Mouse (Mus musculus) cerebellum, adult 9-11 months (tissue): ENCODE measurements at regions not wholly inside any gene's neighbourhood (a gene's known extent, or its start where the extent isn't known, plus 50 kb on each side); places are given as distances from the start of the nearest gene placed in this dataset.

Source experiments
- DNase-seq: peaks from one replicate; pipeline ENCODE4 v3.0.0; 2022

DNA sequence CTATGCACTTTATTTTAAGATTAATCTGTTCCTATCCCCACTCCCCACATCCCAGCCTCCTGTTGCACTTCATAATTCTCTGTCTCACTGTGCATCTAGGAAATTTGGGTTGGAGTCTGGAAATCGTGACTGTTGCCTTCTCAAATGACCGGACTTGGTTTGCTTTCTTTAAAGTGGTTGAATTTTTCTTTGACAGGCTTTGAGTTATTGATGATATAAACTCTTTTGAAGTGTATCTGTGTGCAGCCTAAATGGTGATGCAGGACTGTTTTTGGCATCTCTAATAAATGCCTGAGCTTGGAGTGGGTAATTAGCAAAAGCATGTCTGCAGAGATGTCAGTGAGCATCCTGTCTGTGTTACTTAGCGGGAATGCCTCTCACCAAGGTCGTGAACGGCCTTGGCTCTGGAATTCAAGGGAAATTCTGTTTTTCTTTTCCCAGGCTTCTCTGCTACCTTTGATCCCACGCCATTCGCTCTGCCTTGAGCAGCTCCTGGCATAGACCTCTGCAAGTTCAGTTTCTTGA lies 292.8 kb upstream of the Igfbp3 start:
- DNase-seq, result no peak

DNA sequence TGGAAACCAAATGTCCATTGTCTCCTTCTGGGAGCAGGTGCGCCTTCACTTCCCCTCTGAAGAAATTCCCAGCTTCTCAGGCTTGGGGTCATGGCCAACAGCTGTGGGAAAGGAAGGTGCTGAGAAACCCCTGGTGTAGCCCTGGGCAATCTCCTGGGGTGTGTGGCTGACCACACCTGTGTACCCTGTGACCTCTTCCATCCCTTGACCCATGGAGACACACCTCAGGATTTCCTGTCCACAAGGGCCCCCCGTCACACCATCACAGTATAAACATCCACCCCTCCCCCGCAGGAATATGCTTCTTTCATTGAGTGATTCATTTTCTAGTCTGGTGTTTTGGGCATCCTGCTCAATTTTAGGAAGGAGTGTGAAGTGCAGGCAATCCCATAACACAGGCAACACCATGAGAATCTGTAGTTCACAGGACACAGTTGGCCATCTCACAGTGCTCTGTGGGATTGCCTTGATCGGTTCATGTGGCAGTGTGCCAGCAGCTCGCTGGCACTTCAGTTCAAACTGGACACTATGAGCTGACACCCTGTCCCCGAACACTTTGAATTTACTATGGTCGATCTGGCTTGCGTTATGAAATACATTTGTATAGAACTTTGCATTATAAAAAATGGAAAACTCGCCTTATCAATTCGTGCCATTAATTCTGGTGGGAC lies 291.1 kb upstream of the Igfbp3 start:
- DNase-seq, result no peak

DNA sequence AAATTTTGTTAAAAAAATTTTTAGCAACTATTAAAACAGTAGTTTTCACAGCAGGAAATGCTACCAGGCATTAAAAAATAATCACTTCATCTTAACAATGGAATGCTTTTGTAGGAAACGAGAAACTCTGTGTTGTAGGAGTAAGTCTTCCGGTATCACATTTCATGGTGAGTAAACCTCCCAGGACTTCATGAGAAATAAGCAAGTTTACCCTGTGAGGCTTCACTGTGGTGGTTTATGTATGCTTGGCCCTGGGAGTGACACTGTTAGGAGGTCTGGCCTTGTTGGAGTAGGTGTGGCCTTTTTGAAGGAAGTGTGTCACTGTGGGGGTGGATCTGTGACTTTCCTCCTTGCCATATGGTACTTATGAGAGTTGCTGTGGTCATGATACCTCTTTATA lies 289.0 kb upstream of the Igfbp3 start:
- no peak for DNase-seq

DNA sequence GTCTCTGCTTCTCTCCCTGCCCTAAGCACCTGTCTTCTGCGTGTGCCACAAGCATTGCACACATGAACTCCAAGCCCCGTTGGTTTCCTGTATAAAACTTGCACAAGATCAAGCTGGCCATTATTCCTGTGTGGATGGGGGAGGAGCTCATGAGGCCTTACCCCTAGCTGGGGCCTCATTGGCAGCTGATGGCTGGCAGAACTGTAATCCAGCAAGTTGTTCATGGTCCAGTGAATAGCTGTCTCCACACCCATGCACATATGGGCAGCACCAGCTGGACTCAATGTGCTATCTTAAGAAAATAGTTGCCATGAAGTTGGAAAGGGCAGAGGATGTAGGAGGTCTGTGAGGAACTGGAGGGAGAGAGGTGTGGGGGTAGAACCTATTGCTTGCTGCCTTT lies 288.3 kb upstream of the Igfbp3 start:
- no peak for DNase-seq

DNA sequence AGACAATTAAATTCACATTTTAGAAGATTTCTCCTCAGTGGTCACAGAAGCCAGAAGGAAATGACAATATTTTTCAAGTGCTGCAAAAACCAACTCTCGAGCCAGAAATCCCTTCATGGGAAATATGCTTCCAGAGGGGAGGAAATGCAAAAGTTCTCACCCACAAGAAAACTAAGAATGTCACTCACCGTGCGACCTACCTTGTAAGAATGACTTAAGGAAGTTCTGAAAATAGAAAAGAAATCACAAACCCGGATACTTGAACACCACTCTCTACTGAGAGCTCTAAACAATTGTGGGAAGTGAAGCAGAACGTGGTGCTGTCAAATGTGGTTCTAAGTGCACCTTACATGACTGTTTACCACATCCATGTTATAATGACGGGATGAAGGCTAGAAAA lies 284.1 kb upstream of the Igfbp3 start:
- no peak for DNase-seq

DNA sequence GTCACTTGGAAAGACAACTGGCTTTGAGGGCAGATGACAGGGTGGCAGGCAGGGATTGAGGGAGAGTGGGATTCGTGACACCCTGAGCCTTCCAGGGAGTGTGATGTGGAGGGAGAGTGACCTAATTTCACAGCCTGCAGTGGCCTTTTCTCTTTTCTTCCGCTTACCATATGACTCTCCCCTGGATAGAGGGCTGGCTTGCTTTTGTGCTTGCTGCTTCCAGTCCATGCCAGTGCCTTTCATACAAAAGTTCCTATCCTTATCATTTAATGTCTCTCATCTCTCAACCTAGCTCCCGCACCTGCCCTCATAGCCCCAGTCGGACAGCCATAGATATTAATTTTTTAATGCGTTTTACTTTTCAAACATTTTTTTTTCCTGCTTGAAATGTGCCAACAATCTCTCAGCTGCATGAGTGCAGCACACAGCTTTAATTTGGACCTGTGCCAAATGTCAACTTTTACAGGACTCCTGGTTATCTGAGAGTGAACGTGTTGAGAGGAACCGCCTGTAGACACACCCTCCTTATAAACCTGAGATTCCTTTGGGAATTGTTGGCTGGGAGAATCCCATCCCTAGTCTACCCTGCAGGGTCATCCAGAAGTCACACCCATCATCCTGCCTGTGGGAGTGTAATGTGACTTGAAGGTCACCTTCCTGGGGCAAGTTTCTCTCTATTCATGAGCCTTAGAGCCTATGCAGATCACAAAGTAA lies 260.3 kb upstream of the Igfbp3 start:
- no peak for DNase-seq

DNA sequence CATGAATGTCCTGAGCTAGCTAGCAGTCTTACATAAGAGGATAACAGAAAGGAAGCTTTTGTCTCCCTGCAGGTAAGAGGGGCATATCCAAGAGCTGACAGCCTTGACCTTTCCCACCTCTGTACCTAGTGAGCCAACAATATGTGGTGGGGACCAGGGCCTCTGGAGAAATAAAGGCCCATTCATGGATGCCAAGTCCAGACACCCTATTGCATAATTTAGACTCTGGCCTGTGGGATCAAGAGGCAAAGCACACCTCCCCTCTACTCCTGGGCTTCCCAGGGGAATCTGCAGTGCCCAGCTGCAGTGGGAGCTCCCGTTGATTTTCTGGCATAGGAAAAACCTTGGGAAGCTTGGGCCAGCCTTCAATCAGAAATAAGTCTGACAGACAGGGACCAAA lies 251.8 kb upstream of the Igfbp3 start:
- DNase-seq, result peak; percentile 5

DNA sequence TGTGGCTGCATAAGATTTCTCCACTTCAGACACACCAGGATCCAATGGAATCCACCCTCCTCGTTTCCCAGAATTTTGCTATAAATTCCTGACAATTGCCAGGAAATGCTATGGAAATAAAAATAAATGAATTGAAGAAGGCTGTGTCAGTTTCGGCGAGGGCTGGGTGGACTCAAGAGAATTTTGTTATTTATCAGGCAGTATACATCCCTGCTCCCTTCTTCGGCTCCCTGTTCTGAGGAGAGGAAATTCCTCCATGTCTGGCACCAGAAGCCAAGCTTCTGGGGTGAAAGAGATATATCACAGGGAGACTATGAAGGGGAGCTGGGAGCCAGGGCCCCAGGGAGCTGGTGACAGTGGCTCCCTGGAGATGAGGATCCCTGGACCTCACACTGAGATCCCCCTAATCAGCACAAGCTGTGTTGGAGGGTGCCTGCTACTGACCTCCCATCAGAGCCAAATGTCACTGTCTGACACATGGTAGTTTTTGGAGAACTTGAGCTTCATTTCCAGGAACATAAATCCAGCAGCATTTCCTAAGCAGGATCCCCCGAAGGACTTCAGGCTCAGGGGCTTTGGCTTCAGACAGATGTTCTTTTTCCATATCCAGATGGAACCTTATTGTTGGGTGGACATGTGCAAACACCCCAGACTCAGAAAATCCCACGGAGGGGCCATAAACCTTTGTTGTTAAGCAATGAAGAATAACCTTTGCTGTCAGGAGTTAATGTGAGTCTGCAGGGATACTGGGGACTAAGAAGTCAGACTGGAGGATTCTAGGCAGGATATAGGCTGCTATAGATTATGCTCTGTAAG lies 248.4 kb upstream of the Igfbp3 start:
- DNase-seq, result no peak

DNA sequence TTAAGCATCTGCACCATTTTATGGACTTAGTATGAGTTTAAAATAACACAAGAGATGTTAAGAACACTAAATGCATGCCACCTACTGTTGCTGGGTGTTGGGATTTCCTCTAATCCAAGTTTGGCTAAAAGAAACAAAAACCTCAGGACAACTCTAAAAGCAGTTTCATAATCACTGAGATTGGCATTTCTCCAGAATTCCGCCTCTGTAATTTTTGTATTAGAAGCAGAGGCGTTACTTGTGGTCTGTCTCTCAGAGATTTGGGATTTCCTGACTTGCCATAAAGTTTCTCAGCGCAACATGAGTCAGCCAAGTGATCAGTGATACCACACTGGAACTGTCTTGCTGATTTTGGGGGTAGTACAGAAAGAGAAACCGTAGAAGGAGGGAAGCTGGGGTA lies 238.0 kb upstream of the Igfbp3 start:
- no peak for DNase-seq

DNA sequence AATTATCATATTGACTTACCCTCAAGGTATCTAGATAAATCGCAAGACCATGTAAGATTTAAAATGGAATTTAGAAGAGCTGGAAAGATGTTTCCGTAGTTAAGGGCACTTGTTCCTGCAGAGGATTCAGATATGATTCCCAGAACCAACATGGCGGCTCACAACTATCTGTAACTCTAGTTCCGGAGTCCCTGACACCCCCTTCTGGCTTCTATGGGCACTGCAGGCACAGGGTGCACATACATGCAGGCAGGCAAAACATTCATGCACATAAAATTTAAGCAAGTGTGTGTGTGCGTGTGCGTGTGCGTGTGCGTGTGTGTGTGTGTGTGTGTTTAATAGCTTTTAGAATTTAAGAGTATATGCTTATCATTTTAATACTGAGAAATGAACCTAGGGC lies 230.8 kb upstream of the Igfbp3 start:
- no peak for DNase-seq

DNA sequence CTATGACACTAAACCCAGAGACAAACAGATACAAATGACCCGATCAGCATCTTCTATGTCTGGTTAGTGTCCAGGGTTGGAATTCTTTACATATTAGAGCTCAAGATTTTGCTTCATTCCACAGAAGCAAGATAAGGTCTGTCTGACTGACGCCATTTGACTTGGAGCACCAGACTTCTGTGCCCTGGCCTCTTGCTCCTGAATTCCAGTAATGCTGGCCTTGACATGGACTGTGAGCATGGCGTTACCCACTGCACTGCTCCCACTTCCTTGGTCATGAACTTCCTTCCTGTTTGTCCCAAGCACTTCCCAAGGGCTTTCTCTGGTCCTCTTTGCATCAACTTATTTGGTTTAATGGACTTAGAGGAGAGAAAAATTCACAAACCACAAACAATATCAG lies 225.6 kb upstream of the Igfbp3 start:
- no peak for DNase-seq

DNA sequence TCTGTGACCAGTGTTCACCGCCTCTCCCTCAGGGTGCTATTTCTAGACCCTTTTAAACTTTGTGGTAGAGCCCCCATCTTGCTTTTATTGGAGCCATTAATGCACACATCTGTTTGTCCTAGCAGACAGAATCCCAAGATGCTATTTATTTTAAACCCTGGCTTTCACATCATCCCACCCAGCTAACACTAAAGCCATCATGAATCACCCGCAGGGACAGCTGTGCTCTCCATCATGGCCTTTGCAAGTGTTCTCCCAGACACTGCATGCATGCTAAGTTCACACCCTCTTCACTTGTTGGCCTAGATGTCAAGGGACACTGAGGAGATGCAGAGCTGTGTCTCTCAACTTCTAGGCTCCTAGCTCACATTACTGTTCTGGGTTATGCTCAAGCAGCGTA lies 220.9 kb upstream of the Igfbp3 start:
- no peak for DNase-seq

DNA sequence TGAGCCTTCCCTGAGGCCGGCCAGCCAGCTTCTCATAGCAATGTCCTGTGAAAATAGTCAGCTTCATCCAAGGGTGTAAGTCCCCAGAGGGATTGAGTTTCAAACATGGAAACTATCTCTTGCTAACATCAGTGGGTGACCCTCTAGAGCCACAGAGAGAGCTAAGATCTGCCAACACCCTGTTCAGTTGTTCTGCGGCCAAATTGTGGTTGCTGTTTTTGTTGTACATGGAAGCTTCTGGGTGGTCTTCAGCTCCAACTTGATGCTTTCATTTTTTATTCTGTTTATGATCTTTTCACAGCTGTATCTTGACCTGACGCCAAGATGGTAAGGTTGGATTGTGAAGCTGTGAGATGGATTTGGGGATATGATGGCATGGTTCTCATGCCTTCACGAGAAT lies 214.0 kb upstream of the Igfbp3 start:
- DNase-seq, result no peak

DNA sequence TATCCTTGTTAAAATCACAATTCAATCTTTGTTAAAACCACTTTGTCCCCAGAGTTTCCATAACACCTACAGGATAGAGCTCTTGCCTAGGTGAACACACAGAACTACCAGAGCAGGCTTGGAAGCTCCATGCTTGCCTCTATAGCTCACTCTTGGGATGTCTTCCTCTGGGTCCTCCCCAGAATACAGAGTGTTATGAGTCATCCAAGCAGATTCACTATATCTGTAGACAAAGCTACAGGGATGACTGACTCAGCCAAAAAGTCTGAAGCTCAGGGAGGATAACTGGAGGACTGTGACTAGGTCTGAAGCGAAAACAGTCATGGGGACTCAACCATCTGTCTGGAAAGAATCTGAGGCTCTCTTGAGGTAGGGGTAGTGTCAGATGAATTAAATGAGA lies 211.5 kb upstream of the Igfbp3 start:
- no peak for DNase-seq

DNA sequence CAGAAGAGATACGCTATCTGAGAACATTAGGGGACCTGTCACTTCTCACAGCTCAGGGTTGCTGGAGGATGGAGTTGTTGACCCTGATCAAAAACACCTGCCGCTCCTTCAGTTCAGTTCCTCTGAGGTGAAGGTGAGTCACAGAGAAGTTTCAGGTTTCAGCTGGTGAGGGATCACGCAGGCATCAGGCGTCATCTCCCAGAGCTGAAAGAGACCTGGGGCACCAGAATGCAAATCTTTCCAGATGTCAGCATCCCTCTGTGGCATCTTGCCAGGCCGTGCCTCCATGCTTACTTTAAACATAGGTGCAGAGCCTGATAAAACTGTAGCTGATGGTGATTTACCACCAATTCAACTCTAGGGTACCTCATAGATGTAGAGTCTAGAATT lies 210.4 kb upstream of the Igfbp3 start:
- no peak for DNase-seq

DNA sequence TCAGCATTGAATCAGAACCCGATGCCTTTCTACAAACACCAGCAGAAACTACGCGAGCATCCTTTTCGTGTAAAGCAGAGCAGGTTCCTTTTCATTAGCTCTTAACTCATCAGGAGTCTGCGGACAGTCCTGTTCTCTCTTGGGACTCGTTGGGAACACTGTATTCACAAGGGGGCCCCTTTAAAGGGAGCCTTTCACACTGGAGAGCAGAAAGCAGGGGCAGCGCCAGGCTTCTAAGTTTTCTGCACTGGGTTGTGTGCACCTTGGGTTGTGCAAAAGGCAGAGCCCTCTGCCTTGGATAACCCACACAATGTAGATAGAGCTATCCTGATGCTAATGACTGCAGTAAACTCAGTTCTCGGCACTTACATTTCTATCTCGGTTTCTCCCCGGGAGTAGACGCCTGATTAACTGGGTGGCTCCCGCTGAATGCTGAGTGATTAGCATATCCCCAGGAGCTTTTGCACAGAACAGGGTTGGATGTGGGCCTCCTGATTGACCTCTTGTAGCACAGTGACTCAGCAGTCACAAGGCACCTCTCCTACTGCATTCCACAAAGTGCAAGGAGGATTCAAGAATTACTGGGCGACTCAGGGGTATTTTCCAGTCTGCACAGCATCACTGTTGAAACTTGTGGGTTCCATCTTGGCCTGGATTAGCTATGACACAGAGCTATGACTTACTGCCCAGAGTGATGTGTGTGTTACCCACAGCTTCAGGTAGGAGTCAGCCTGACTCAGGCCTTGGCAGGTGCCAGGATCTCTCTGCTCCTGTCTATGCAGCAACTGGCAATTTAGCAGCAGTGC lies 209.8 kb upstream of the Igfbp3 start:
- no peak for DNase-seq

DNA sequence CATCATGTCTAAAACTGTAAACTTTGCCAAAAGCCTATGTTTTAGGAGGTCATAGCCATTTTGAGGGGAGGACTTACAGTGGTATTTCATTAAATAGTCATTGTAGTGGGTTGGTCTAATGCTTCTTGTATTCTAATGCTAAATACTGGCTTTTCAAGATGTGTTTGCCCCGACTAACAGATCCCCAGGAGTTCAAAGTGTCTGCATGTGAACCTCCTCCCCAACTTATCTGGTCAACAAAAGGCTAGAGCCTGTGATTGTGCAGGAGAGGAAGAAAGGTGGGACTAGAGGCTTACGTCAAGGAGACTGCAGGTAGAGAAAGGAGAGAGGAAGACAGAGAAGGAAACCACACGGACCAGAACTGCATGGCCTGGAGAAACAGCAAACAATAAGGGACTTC lies 198.9 kb upstream of the Igfbp3 start:
- no peak for DNase-seq

DNA sequence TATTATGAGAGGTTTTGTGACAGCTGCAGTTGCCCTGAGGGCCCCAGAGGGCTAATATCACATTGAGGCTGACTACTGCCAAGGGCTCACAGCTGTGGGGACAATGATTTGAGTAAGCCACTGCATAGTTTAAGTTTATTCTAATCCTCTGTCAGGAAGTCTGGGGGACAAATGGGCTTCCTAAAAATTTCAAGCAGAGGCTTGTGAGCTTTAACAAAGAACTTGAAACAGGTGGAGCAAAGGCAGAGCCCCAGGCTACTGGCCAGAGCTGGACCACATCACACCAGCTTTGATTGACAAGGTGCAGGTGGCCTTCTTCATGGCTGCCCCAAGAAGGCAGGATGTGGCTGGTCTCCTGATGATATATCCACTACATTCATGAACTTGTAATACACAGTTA lies 195.3 kb upstream of the Igfbp3 start:
- DNase-seq, result no peak

DNA sequence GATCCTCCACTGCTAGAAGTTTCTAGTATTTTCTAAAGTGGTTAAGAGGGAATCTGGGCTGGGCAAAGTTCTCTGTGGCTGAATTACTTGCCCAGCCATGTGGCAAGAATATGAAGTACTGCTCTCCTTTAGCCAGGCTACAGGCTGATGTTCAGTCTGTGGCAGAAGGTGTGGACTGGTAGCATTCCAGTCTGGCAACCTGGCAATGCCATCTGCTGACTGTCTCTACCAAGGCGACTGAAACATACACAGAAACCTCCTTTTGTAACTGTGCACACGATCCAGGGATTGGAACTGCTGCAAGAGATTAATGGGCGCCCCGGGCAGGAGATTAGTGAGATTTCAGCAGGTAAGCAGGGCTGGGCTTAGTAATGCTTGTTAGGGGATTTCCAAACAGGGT lies 190.9 kb upstream of the Igfbp3 start:
- DNase-seq, result no peak

DNA sequence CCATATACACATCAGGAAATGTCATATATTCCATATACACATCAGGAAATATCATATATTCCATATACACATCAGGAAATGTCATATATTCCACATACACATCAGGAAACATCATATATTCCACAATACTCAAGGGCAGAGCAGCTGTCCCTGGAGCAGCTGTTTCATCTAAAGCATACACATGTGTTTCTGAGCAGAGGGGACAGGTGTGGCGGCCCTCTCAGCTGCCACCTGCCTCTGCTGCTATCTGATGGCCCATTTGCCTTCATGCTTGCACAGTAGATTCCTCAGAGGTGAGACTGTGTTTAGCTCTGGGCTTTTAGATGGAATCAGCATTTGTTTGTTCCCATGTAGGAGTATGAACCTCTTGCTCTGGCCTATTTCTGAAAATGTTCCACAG lies 158.1 kb upstream of the Igfbp3 start:
- no peak for DNase-seq

DNA sequence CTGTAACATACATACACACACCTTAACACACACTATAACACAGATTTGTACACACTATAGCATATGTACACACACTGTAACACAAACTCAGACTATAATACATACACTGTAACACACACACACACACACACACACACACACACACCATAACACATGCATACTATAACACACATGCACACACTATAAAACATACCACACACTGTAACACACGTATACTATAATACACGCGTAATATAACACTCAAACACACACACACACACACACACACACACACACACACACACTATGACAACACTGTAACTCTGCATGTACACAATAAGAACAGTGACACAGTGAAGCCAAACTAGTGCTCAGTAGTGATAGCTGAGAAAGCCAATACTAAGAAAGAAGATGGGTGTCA lies 147.7 kb upstream of the Igfbp3 start:
- DNase-seq, result no peak

DNA sequence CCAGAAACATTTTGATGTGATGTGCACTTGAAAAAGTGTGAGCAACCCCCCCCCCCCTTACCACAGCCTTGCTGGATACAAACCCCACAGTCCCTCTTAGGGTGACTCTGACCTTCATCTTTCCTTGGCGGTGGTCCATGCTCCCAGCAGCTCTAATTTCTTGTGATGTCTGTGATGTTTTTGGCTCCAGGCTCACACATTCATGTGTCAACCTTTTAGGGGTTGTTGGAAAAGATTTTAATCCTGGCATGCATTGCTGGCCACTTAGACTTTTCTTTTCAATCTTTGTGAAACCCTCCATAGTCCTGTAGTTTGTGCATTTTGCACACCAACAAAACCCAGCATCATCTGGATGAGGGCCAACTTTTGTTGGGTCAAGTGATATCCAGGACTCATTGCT lies 134.9 kb upstream of the Igfbp3 start:
- no peak for DNase-seq

DNA sequence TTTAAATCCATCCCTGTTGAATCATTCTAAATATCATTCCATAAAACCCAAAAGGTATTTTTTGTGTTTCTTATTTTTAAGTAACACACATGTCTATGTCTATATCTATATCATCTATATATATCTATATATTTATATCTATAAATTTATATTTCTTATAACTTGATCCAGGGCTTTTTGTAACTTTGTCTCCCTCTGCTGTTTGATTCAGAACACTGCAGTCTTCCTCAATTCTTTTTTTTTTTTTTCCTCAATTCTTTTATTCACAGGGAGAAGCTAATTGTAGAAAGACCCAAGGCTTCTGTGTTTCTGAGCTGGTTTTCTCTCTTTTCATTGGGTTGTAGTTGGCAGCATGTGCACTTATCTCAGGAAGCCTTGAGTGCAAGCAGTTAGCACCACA lies 124.1 kb upstream of the Igfbp3 start:
- no peak for DNase-seq
